Comparison of ENCODE assay signal across 18 mouse cellular contexts in the genomic region with DNA sequence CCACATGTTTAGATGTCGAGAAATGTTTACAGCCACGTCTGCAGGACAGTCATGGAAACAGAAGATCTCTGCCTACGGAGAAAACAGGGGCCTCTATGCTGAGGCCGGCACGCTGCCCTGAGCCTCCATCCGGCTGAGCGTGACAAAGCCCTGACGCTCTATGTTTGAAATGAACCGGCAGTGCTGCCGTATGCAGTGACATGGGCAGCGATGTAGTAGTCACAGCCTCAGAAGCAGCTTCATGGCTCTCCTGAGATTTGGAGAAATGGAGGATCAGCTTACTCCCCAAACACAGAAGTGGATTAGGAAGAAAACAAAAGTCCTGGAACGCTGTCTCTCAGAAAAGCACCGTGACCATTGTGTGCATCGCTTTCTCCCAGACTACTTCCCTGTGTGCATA. TPM values are rescaled to one million over a fixed set of nuclear protein-coding genes. Genes with fewer than 3 reads are reported as not detected.
DNase-seq lines count a peak whose midpoint lies in the region; ATAC-seq and TF ChIP-seq lines count a peak whose summit lies in the region.
"Had no signal": no experiment of that assay in that cellular context is flagged by ENCODE, and none has a peak within 500 bp of the region (broad histone marks: within the 10 kb centered on the region; RNA-seq: fewer than 3 reads in every experiment).

No protein-coding gene starts in this region.

- no peak for ATAC-seq in hindbrain, postnatal 0 days
- no peak for ATAC-seq in hindbrain, embryonic 12.5 days (ENCODE audit: low FRiP score)
- ATAC-seq in lung, embryonic 14.5 days (ENCODE audit: insufficient read depth): no peak
- ATAC-seq in lung, postnatal 0 days: no peak
- ATAC-seq in midbrain, embryonic 12.5 days (ENCODE audit: low FRiP score, low read depth): no peak
- no peak; the same call in 1 of the 2 replicates for ATAC-seq in neural tube, embryonic 15.5 days (ENCODE audit: low FRiP score)
- ATAC-seq: forebrain, postnatal 0 days had no signal

- TF ChIP-seq EP300 in lung, postnatal 0 days (IDR thresholded peaks at IDR 0.05): no peak

- H3K27ac ChIP-seq in hindbrain, postnatal 0 days: no peak overlapping the region
- H3K27ac ChIP-seq in hindbrain, embryonic 12.5 days: no peak overlapping the region
- no peak overlapping the region for H3K27ac ChIP-seq in lung, embryonic 14.5 days (ENCODE audit: low read depth)
- H3K27ac ChIP-seq in lung, postnatal 0 days (ENCODE audit: low read length): no peak overlapping the region
- H3K27ac ChIP-seq in midbrain, embryonic 12.5 days (replicated peaks): peak overlapping the region; percentile 47; the same call in 1 of the 2 replicates
- H3K27ac ChIP-seq in neural tube, embryonic 15.5 days (replicated peaks): 0 out of 2 replicates have a peak overlapping the region, but pooled peaks have one; percentile 14
- H3K27ac ChIP-seq: limb, embryonic 15.5 days; neural tube, embryonic 12.5 days had no signal

- DNase-seq in hindbrain, postnatal 0 days (ENCODE audit: low spot score): no peak
- DNase-seq in lung, embryonic 14.5 days: peak; percentile 17
- DNase-seq in lung, postnatal 0 days (ENCODE audit: low spot score): no peak
- no peak for DNase-seq in gastrocnemius, postnatal 25 days
- DNase-seq: adrenal gland, postnatal 25 days; cerebellum, adult 8-10 months; forebrain, postnatal 0 days; heart, adult 11 months; heart, postnatal 4 days; kidney, adult 2 months; layer of hippocampus, adult 9-11 months; right cerebral cortex, postnatal 25 days had no signal

- WGBS in hindbrain, postnatal 0 days: 48% methylated on average over 14 of the region's 14 CpGs
- 50% methylated on average over 14 of the region's 14 CpGs for WGBS in hindbrain, embryonic 12.5 days
- WGBS in lung, embryonic 14.5 days: 57% methylated on average over 14 of the region's 14 CpGs
- 60% methylated on average over 14 of the region's 14 CpGs for WGBS in lung, postnatal 0 days
- 31% methylated on average over 14 of the region's 14 CpGs for WGBS in midbrain, embryonic 12.5 days
- 39% methylated on average over 14 of the region's 14 CpGs for WGBS in neural tube, embryonic 15.5 days

- no peak overlapping the region for H3K4me3 ChIP-seq in hindbrain, postnatal 0 days (ENCODE audit: low read length)
- no peak overlapping the region for H3K4me3 ChIP-seq in hindbrain, embryonic 12.5 days
- no peak overlapping the region for H3K4me3 ChIP-seq in lung, embryonic 14.5 days (ENCODE audit: low read depth, low read length)
- H3K4me3 ChIP-seq in lung, postnatal 0 days (ENCODE audit: low read depth, low read length): no peak overlapping the region
- no peak overlapping the region for H3K4me3 ChIP-seq in midbrain, embryonic 12.5 days
- H3K4me3 ChIP-seq in neural tube, embryonic 15.5 days (replicated peaks): no peak overlapping the region
- H3K4me3 ChIP-seq: limb, embryonic 15.5 days; neural tube, embryonic 12.5 days had no signal

- no peak overlapping the region for H3K4me2 ChIP-seq in hindbrain, postnatal 0 days (ENCODE audit: low read depth, low read length)
- H3K4me2 ChIP-seq in hindbrain, embryonic 12.5 days (replicated peaks): no peak overlapping the region
- H3K4me2 ChIP-seq in lung, embryonic 14.5 days: no peak overlapping the region
- no peak overlapping the region for H3K4me2 ChIP-seq in lung, postnatal 0 days (replicated peaks; ENCODE audit: low read depth, low read length)
- H3K4me2 ChIP-seq in midbrain, embryonic 12.5 days (replicated peaks): 0 out of 2 replicates have a peak overlapping the region, but pooled peaks have one; percentile 2
- H3K4me2 ChIP-seq in neural tube, embryonic 15.5 days: peak overlapping the region; percentile 6; the same call in 1 of the 2 replicates
- H3K4me2 ChIP-seq: limb, embryonic 15.5 days; neural tube, embryonic 12.5 days had no signal

- H3K4me1 ChIP-seq in hindbrain, postnatal 0 days (ENCODE audit: insufficient read depth, low read length): no peaks in the 10 kb centered on the region
- peaks cover 2% of the 10 kb centered on the region; the same call in 1 of the 2 replicates for H3K4me1 ChIP-seq in hindbrain, embryonic 12.5 days
- no peaks in the 10 kb centered on the region for H3K4me1 ChIP-seq in lung, embryonic 14.5 days (ENCODE audit: insufficient read depth)
- no peaks in the 10 kb centered on the region for H3K4me1 ChIP-seq in lung, postnatal 0 days (ENCODE audit: insufficient read depth, low read depth, low read length)
- H3K4me1 ChIP-seq in midbrain, embryonic 12.5 days: peaks cover 8% of the 10 kb centered on the region; the same call in 1 of the 2 replicates
- H3K4me1 ChIP-seq in neural tube, embryonic 15.5 days: peaks cover 6% of the 10 kb centered on the region; the same call in 1 of the 2 replicates

- no peak for TF ChIP-seq CTCF in hindbrain, postnatal 0 days (IDR thresholded peaks at IDR 0.05; ENCODE audit: low read depth)
- no peak for TF ChIP-seq CTCF in lung, embryonic 14.5 days (IDR thresholded peaks at IDR 0.05; ENCODE audit: low read depth)
- TF ChIP-seq CTCF in lung, postnatal 0 days (IDR thresholded peaks at IDR 0.05): no peak

- H3K36me3 ChIP-seq in hindbrain, postnatal 0 days (ENCODE audit: insufficient read depth, low read length): no peaks in the 10 kb centered on the region
- no peaks in the 10 kb centered on the region for H3K36me3 ChIP-seq in hindbrain, embryonic 12.5 days
- H3K36me3 ChIP-seq in lung, embryonic 14.5 days (ENCODE audit: insufficient read depth): no peaks in the 10 kb centered on the region
- no peaks in the 10 kb centered on the region for H3K36me3 ChIP-seq in lung, postnatal 0 days (ENCODE audit: insufficient read depth, low read length)
- H3K36me3 ChIP-seq in midbrain, embryonic 12.5 days: no peaks in the 10 kb centered on the region
- no peaks in the 10 kb centered on the region for H3K36me3 ChIP-seq in neural tube, embryonic 15.5 days
- H3K36me3 ChIP-seq: limb, embryonic 15.5 days; neural tube, embryonic 12.5 days had no signal

- no peaks in the 10 kb centered on the region for H3K9me3 ChIP-seq in hindbrain, postnatal 0 days (ENCODE audit: low read length)
- H3K9me3 ChIP-seq in hindbrain, embryonic 12.5 days (replicated peaks): no peaks in the 10 kb centered on the region
- no peaks in the 10 kb centered on the region for H3K9me3 ChIP-seq in lung, embryonic 14.5 days (ENCODE audit: low read depth, low read length)
- H3K9me3 ChIP-seq in lung, postnatal 0 days (ENCODE audit: low read length): no peaks in the 10 kb centered on the region
- H3K9me3 ChIP-seq in midbrain, embryonic 12.5 days: no peaks in the 10 kb centered on the region
- H3K9me3 ChIP-seq in neural tube, embryonic 15.5 days (replicated peaks): no peaks in the 10 kb centered on the region
- H3K9me3 ChIP-seq: limb, embryonic 15.5 days; neural tube, embryonic 12.5 days had no signal

- H3K27me3 ChIP-seq in hindbrain, postnatal 0 days (ENCODE audit: insufficient read depth, low read length): no peaks in the 10 kb centered on the region
- no peaks in the 10 kb centered on the region for H3K27me3 ChIP-seq in hindbrain, embryonic 12.5 days
- H3K27me3 ChIP-seq in lung, embryonic 14.5 days (ENCODE audit: insufficient read depth, low read length): no peaks in the 10 kb centered on the region
- no peaks in the 10 kb centered on the region for H3K27me3 ChIP-seq in lung, postnatal 0 days (replicated peaks; ENCODE audit: insufficient read depth, low read length)
- H3K27me3 ChIP-seq in midbrain, embryonic 12.5 days: no peaks in the 10 kb centered on the region
- no peaks in the 10 kb centered on the region for H3K27me3 ChIP-seq in neural tube, embryonic 15.5 days (replicated peaks)
- H3K27me3 ChIP-seq: limb, embryonic 15.5 days; neural tube, embryonic 12.5 days had no signal

- 0 out of 2 replicates have a peak overlapping the region, but pooled peaks have one; percentile 17 for H3K9ac ChIP-seq in hindbrain, postnatal 0 days (replicated peaks; ENCODE audit: low read length)
- H3K9ac ChIP-seq in hindbrain, embryonic 12.5 days: no peak overlapping the region
- H3K9ac ChIP-seq in lung, embryonic 14.5 days: no peak overlapping the region
- H3K9ac ChIP-seq in lung, postnatal 0 days (replicated peaks; ENCODE audit: low read depth): no peak overlapping the region
- H3K9ac ChIP-seq in midbrain, embryonic 12.5 days (replicated peaks): no peak overlapping the region; the same call in 1 of the 2 replicates
- no peak overlapping the region for H3K9ac ChIP-seq in neural tube, embryonic 15.5 days (replicated peaks)
- H3K9ac ChIP-seq: forebrain, postnatal 0 days; limb, embryonic 15.5 days; neural tube, embryonic 12.5 days had no signal

RNA-seq across cellular contexts. Expression of a gene that starts 9.6 kb away (rescaled TPM):
- total RNA-seq in hindbrain, postnatal 0 days (2014; rRNA removed): 0.68 and 0.79 TPM in 2 replicates
- polyA plus RNA-seq in hindbrain, postnatal 0 days (2015; fragmentation: Nextera tagmentation; extraction: Ambion mirVana): 1.4 and 2.0 TPM in 2 replicates
- 3.2 and 4.0 TPM in 2 replicates for polyA plus RNA-seq in hindbrain, embryonic 12.5 days (2016; fragmentation: Nextera tagmentation; extraction: Ambion mirVana)
- 3.1 and 4.6 TPM in 2 replicates for polyA plus RNA-seq in lung, embryonic 14.5 days (2014; fragmentation: Nextera tagmentation; extraction: Ambion mirVana)
- 3.7 and 5.6 TPM in 2 replicates for polyA plus RNA-seq in lung, postnatal 0 days (2015; fragmentation: Nextera tagmentation; extraction: Ambion mirVana)
- polyA plus RNA-seq in midbrain, embryonic 12.5 days (2016; fragmentation: Nextera tagmentation; extraction: Ambion mirVana): 2.5 and 3.7 TPM in 2 replicates
- polyA plus RNA-seq in neural tube, embryonic 15.5 days (2015; fragmentation: Nextera tagmentation; extraction: Ambion mirVana): 1.4 and 1.5 TPM in 2 replicates
- 1 to 10 TPM; 2.2 to 2.3 TPM for total RNA-seq in gastrocnemius, postnatal 25 days (2021)

RNA-seq across cellular contexts. Expression of a gene that starts 9.6 kb away (rescaled TPM):
- total RNA-seq in hindbrain, postnatal 0 days (2014; rRNA removed): 104 and 115 TPM in 2 replicates
- polyA plus RNA-seq in hindbrain, postnatal 0 days (2015; fragmentation: Nextera tagmentation; extraction: Ambion mirVana): 104 and 108 TPM in 2 replicates
- polyA plus RNA-seq in hindbrain, embryonic 12.5 days (2016; fragmentation: Nextera tagmentation; extraction: Ambion mirVana): 102 and 109 TPM in 2 replicates
- polyA plus RNA-seq in lung, embryonic 14.5 days (2014; fragmentation: Nextera tagmentation; extraction: Ambion mirVana): 112 and 115 TPM in 2 replicates
- 70.7 and 72.5 TPM in 2 replicates for polyA plus RNA-seq in lung, postnatal 0 days (2015; fragmentation: Nextera tagmentation; extraction: Ambion mirVana)
- polyA plus RNA-seq in midbrain, embryonic 12.5 days (2016; fragmentation: Nextera tagmentation; extraction: Ambion mirVana): 101 and 107 TPM in 2 replicates
- 117 and 123 TPM in 2 replicates for polyA plus RNA-seq in neural tube, embryonic 15.5 days (2015; fragmentation: Nextera tagmentation; extraction: Ambion mirVana)
- total RNA-seq in gastrocnemius, postnatal 25 days (2021): 100 to 1,000 TPM; 326 to 330 TPM

RNA-seq across cellular contexts. Expression of a gene that starts 50.1 kb away (rescaled TPM):
- total RNA-seq in hindbrain, postnatal 0 days (2014; rRNA removed): 42.0 TPM in 2 replicates
- polyA plus RNA-seq in hindbrain, postnatal 0 days (2015; fragmentation: Nextera tagmentation; extraction: Ambion mirVana): 29.3 and 30.8 TPM in 2 replicates
- polyA plus RNA-seq in hindbrain, embryonic 12.5 days (2016; fragmentation: Nextera tagmentation; extraction: Ambion mirVana): 7.2 and 7.6 TPM in 2 replicates
- polyA plus RNA-seq in lung, embryonic 14.5 days (2014; fragmentation: Nextera tagmentation; extraction: Ambion mirVana): 0.91 and 1.0 TPM in 2 replicates
- polyA plus RNA-seq in lung, postnatal 0 days (2015; fragmentation: Nextera tagmentation; extraction: Ambion mirVana): 0.82 and 0.83 TPM in 2 replicates
- 5.4 and 6.1 TPM in 2 replicates for polyA plus RNA-seq in midbrain, embryonic 12.5 days (2016; fragmentation: Nextera tagmentation; extraction: Ambion mirVana)
- 31.0 and 37.0 TPM in 2 replicates for polyA plus RNA-seq in neural tube, embryonic 15.5 days (2015; fragmentation: Nextera tagmentation; extraction: Ambion mirVana)
- total RNA-seq in gastrocnemius, postnatal 25 days (2021): 1 to 10 TPM in 1 of 2 experiments, under 1 TPM in 1; 0.95 to 1.1 TPM
- total RNA-seq: common myeloid progenitor, adult 5-6 weeks had no signal

Comparison
In these comparisons a context has a peak if more than half of its experiments do, and no peak if none do; other contexts are left out.
1. H3K27ac ChIP-seq: peak in midbrain, embryonic 12.5 days (single experiment) and neural tube, embryonic 15.5 days (single experiment); none in hindbrain, postnatal 0 days (single experiment), hindbrain, embryonic 12.5 days (single experiment), lung, embryonic 14.5 days (single experiment) and lung, postnatal 0 days (single experiment).
2. H3K4me2 ChIP-seq: peak in midbrain, embryonic 12.5 days (single experiment) and neural tube, embryonic 15.5 days (single experiment); none in hindbrain, postnatal 0 days (single experiment), hindbrain, embryonic 12.5 days (single experiment), lung, embryonic 14.5 days (single experiment) and lung, postnatal 0 days (single experiment).